Mouse (Mus musculus): Measurements from ENCODE around the gene Dab1.

Gene Dab1

DNA sequence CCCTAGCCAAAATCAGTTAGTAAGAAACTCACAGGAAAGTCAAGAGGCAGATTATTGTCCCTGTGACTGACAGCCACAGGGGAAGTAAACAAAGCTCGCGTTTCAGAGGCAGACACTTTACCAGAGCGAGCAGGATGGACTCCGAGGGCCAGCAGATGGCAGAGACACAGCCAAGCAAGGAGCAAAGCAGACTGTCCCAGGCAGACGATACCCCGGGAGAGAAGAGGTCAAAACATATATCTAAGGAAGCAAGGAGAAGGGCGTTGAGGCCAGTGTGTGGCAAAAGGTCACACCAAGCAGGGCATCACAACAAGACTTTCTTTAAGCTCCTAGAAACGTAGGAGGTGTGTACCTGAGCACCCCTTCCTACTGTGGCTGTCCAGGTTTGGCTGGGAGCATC, 824.6 kb downstream of the Dab1 start:
- no peak for DNase-seq (ENCODE audit: low read depth, low spot score)

DNA sequence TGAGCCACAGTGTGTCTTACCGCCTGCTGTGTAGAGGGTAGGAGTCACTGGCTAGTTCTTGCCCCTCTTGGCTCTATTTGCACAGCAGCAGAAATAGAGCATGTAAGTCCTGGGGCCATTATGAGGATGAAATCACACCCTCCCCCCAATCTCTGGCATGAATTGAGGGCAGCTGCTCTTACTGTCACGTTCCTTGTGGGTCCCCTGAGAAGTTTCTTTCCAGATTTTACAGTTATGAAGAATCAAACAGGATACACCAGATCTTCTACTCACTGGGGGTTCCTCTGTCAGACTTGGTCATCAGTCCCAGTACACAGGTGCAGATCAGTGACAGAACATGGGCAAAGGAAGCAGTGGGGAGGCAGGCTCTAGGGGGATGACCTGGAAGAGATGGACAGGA, 825.8 kb downstream of the Dab1 start:
- DNase-seq (ENCODE audit: low read depth, low spot score) = no peak

DNA sequence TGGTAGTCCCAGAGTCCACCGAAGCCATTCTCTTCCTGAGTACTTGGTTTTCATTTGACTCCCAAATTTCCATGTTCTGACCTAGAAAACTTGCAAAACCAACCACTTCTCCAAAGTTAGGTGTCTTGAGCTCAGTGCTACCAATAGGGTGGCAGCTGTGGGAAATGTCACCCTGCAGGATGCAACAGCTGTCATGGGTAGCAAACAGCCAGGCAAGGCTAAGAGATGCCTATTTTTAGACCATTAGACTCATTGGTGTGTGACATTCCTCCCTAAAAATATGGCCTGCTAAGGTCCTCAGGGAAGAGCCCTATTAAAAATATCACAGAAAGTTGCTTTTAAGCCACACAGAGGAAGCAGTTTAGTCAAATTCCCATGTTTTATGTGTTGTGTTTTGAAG, 829.0 kb downstream of the Dab1 start:
- no peak for DNase-seq (ENCODE audit: low read depth, low spot score)

DNA sequence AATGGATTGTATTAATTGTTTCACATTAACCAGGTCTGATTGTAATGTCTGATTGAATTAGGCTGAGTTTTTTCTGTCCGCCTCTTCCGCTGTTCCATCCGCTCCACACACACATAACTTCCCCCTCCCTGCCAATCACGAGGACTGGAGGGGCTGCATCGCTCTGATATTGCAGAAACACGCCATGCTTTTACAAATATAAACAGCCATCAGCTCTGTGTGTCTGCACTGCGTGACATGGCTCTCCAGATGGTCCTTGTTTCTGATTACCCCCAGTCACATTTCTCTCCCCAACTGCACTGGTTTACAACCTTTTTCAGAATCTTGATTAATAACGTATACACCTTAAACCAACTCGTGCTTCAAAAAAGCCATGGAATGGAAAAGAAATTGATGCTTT, 831.5 kb downstream of the Dab1 start:
- no peak for DNase-seq (ENCODE audit: low read depth, low spot score)

DNA sequence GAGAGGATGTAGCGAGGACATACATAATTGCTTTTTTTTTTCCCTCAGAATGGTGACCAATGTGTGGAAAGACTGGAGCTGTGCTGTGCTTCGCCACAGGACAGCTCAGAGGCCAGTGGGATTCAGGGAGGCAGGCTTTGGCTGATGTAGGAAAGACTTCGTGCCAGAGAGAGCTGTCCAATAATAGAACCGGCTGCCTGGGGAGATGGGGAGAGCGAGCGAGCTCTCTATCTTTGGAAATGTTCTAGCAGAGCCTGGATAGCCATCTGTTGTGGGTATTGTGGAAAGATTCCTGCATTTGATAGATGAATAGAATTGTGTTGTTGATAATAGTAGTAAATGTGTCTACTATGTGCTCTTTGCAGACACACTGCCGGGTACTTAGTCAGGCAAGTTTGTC, 833.4 kb downstream of the Dab1 start:
- DNase-seq (ENCODE audit: low read depth, low spot score) = no peak

DNA sequence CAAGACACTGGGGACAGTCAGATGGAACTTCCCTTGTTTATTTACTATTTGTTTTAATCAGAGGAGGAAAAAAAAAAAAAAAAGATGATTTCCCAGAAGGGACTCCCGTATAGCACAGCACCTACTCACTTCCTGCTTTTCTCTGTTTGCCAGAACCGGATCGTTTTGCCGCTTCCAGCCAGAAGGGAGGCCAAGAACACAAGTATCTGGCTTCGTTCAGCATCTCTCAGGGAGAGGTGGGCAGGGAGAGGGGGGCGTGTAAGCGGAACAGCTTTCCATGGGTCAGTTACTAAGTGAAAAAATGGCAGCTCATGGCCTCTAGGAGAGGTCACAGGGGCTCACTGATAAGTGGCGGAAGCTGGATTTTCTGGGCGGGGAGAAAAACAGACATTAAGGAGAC, 836.0 kb downstream of the Dab1 start:
- DNase-seq (ENCODE audit: low read depth, low spot score) = no peak

DNA sequence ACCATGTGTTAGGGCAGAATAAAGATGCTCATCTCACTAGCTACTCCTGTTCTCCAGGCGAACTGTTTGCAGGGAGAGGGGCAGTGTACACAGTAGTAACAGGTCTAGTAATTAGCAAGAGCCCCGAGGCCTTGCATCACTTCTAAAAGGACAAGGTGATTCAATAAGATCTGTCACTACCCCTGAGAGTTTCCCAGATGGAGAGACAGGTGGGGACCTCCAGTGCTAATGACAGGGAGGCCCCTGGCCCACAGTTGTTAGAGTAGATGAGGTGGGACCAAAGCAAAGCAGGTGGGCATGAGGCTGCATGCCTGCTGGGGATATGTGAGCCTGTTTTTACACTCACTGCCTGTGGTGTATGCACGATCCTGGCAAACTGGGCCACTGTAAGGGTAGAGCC, 836.6 kb downstream of the Dab1 start:
- DNase-seq (ENCODE audit: low read depth, low spot score) = no peak

DNA sequence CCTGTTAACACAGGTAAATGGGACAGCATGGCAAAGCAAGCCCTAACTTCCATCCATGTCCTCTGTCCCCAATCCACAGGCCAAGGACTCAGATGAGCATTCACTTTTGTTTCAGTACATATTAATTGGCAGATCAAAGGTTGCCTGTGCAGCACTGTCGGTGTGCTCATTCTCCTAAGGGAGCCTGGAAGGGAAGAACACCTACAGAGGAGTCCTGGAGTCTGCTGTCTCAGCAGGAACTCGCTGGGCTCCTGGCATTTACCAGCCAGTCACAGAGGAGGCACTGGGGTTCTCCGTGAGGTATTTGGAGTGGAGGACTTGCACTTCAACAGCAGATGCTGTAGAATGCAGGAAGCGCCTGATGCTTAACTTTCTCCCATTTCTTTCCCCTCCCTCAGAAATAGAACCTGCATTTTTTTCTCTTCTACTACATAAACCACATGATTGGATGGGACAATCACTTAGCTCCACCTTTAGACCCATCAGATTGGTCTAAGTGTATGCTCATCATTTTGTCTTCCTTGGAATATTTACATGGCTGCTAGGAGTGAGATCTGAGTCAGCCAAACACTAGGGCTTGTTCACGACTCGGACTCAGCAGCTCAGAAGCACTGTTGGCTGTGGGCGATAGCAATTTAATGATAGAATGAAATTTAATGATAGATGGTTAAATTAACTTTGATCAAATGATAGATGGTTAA, 837.2 kb downstream of the Dab1 start:
- no peak for DNase-seq (ENCODE audit: low read depth, low spot score)

DNA sequence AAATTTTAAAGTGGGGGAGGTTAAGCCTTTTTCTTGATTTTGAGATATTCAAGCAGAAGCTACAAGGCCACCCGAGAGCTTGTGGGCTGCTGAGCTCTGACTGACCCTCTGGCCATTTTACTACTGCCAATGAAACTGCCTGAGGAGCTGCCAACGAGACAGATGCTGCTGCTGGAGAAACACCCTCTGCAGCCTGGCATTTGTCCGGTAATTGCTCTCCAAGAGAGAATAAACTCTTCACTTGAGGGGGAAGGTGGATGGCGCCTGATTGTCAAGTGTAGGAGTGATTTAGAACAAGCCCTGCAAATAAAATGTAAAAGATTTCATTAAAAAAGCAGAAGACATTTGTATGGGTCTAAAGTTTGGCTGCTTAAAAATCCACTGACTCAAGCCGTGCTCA, 839.6 kb downstream of the Dab1 start:
- DNase-seq (ENCODE audit: low read depth, low spot score) = no peak

DNA sequence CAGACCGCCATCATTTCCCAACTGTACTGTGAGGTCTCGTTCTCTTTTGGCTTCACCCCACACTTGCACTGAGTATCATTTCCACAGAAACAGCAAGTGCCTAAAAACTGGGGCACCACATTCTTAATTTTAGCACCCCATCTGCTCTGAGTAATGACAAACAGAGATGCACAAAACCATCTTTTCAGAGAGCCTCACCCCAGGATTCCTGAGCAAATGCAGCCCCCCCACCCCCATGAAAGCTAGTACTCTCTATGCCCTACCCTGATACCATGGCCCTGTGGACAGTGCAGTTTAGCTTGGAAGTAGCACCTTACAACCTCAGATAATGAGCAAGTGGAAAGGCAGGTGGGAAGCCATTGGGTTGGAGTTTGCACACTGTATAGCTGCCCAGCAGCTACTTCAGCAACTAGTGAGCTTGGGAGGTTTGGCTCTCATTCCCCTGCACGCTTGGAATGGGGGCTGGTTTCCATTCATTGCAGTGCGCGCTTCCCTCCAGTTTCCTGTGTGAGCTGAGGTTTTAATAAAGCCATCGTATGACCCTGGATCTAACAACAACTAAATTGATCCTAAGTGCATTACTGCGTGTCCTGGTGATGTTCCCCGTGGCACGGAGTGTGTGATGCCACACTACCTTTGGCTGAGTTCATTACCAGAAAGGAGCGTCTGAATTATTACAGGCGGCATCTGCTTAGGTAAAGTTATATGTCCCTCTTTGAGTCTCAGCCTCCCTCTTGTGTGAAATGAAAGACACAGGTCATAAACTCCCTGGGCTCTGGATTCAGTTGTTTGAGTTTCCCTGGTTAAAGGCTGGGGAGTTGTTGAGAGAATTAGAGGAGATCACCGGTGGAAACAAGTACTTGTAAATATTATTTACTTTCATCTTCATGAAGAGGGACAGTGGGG, 842.2 kb downstream of the Dab1 start:
- DNase-seq (ENCODE audit: low read depth, low spot score) = no peak

DNA sequence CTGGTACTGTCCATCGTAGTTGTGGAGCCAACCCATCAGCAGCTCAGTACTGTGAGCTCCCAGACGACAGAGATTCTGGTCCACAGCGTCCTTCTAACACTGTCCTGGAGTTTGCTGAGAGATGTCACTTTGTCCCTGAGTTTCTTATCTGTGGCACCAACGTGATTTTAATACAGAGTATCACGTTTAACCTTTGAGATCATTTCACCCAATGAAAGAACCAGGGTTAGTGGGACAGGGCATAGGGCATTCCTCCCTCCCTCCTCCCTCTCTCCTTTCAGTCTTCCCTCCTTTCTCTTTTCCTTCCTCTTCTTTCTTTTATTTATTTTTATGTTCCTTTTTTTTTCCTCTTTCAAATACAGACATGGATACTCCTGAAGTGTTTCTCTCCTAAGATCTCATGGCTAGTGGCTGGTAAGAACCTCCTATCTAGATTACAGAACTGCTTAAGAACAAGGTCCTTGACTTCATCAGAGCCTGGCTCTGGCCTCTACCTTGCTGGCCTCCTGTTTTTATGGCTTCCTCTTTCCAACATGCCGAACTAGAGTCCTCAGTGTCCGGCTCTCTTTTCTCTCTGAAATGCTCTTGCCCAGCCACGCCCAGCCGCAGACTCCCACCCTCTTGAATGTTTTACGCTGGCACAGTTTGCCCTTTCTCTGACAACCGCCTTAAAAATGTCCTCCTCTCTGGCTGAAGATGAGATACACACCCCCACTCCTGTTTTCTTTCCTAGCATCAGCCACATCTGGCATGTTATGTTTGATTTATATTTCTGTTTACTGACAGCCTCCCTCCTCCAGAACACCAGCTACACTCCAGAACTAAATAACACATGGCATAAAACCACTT, 844.0 kb downstream of the Dab1 start:
- DNase-seq (ENCODE audit: low read depth, low spot score) = no peak

DNA sequence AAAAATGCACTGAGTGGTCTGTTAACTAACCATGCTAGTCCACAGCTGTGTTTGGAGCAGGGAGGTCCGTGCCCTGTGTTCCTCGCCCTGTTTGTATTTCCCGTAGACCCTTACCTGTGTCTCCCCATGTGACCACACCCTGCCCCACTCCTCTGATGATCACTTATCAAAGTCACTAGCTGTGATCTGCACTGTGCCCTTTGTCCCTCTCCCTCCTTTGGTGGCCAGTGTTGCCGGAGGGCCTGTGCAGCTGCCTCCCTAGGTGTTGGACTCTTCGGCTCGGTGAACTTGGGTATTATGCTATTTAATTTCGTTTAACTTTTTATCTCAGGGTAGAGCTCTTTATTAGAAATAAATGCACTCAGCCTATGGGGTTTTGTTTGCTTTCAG, 844.6 kb downstream of the Dab1 start:
- no peak for DNase-seq (ENCODE audit: low read depth, low spot score)

DNA sequence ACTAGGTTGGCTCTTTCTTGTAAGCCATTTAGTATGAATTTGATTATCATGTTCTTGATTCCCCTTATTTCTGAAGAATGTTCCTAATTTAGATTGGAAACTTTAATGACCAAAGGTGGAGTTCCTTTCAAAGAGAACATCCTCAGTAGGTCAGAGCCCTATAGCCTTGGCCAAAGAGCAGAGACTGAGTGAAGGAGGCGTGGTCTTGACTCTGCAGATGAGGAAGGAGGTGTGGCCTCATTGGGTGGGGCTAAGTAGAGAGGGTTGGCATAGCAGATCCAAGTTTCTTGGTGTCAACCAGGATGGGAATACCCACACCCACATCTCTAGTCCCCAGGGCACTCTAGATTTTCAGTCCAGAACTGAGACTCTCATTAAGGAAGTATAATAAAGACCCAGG, 846.4 kb downstream of the Dab1 start:
- no peak for DNase-seq (ENCODE audit: low read depth, low spot score)

DNA sequence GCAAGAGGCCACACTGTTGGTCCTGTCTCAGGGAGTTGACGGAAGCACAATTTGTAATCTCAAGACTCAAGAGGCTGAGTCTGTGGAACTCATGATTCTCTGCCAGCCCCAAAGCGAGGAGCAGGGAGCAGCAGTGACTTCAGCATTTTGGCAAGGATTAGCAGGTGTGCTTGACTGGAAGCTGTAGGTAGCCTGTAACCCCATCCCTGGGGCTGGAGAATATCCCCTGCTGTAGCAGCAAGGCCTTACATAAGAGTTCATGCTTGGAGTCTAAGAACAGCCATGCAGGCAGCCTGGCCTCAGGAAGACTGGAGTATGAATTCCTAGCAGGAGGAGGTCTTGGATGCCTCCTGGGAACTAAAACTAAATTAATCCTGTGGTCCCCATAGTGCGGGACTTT, 849.5 kb downstream of the Dab1 start:
- no peak for DNase-seq (ENCODE audit: low read depth, low spot score)

DNA sequence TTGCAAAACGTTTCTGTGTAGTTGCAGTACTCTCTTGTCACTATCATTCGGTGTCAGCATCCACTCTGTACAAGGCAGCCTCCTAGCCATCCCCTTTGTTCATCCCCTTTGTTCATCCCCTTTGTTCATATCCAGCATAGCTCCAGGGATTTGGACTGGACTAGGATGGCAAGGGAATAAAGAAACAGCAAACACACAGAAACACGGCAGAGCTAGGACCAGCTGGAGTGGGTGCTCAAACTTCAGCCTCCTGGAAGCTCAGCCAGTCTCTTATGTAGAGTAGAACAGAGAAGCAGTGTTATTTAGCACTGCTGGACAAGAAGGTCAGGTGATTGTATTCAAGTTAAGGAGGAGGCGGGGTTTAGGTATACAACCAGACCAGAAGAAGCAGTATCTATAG, 853.8 kb downstream of the Dab1 start:
- no peak for DNase-seq (ENCODE audit: low read depth, low spot score)

DNA sequence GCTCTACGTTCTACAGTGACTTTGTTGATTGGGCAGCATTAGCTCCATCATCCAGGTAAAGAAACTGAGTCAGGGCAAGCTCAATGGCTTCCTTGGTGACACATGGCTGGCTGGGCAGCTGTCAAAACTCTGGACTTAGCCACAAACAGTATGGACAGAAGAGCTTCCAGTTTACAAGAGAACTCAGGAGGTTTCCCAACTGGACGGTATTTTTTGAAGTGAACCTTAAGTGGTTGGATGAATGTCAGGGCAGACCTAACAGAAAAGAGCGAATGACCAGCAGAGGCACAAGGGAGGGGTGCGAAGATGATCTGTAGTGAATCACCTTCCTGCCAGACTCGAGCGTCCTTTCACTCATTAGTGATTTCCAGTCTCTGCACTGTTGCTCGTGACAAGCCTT, 857.7 kb downstream of the Dab1 start:
- DNase-seq (ENCODE audit: low read depth, low spot score) = no peak

DNA sequence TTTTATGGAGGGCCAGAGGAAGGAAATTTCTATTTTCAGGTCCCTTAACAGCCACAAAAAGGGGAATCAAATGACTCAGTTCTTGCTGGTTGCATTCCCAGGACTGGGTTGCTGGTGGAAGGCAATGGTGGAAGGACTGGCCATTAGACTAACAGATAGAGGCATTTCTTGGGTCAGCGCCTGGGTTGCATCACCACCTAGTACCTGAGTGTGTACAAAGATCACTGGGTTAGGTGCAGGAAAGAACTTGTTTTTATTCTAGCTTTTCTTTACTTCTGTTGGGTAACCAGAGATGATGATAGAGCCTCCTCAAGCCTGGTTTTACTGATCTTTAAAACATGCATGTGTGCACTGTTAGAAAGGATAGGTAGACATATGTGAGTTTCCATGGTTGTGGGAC, 864.8 kb downstream of the Dab1 start:
- DNase-seq (ENCODE audit: low read depth, low spot score) = no peak

DNA sequence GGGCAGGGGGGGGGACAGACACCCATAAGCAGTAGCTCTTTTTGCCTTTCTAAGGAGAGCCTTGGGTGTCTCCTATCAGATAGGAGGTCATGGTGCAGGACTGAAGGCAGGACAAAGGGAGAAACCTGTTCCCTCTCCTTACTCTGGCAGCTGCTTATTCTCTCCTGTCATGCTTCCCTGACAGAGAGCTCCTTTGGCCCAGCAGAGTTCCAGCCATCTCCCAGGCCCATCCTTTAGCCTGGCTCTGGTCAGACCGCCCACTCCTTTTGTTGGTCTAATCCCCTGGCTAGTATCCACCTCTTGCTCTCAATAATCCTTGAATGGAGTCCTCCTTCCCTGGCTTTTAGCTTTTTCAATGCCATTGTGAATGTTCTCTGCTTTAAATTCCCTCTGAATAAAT, 878.1 kb downstream of the Dab1 start:
- DNase-seq (ENCODE audit: low read depth, low spot score) = no peak

DNA sequence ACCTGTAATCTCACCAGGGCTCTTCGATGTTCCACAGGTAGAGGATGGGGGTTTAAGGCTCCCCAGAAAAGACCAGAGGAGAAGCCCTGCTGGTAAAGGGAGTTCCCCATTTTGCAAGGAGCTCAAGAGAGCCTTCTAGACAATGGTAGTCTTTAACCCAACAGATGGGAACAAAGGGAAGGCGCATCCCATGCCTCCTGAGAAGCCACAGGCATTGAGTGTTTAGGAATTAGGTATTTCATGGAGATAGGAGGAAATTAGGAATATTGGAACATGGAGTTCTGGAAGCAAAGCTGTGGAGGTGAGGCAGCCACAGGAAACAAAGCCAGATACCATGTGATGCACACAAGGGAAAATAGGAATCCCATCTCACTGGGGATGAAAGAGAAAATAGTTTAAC, 881.0 kb downstream of the Dab1 start:
- DNase-seq (ENCODE audit: low read depth, low spot score) = no peak

DNA sequence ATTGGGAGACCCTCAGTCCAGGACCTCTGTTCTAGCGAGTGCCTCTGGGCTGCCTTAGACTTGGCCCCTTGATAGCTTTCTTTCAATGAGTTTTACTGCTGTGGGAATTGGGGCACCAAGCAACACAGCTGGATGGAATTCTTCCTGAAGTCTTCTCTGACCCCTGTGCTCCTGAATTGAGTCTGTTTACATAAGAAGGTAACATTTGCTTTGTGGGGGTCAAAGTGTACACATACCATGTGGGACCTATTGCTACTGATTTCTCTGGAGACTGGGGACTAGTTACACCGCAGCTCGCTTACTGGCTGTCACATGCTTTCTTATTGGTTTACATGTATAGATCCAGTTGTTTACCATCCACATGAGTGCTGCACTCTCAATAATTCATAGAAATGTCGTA, 881.5 kb downstream of the Dab1 start:
- DNase-seq (ENCODE audit: low read depth, low spot score) = no peak

DNA sequence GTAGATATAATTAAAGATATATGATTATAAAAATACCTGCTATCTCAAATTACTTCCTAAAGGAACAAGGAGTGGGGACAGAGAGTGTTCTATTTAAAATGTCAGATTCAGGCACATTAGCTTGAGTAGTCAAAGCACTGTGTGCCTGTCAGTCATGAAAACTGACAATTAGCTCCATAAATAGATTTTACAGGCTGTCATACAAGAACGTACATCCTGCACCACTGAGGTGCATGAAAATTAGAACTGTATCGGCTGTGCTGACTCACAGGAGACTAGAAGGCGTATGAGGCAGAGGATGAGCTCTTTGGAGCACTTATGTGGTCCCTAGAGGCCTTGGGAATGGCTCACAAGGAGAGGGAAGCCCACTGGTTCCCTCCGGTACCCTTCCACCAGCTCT, 882.1 kb downstream of the Dab1 start:
- DNase-seq (ENCODE audit: low read depth, low spot score) = no peak

DNA sequence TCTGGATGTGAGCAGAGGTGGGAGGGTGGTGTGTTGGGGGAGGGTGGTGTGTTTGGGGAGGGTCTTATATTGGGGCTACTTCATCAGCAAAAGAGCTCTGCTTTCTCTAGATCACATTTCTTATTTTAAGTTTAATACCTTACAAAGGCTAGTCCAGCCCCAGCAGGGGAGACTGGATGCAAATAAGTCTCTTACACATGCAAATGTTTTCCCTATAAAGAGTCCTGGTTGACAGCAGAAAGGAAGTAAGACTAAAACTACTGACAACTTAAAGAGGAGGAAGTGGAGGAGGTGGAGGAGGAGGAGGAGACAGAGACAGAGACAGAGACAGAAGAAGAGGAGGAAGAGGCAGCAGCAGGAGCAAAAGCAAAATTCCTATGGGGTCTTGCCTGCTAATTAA, 885.8 kb downstream of the Dab1 start:
- no peak for DNase-seq (ENCODE audit: low read depth, low spot score)

All from CD4-positive helper T cell, adult 2 months (primary cell).